Mouse (Mus musculus) heart, adult 8-10 months (tissue): ENCODE data around the gene Rangap1. TPM values are rescaled to one million over a fixed set of nuclear protein-coding genes. Genes with fewer than 3 reads are reported as not detected.
"Not testable (repeated sequence)": the region's sequence is repeated elsewhere in the genome, so short reads cannot be mapped to it uniquely, and the experiment has no call there.

Experiments used
- DNase-seq: peaks from one replicate; pipeline ENCODE4 v3.0.0; 2022; ENCODE audit warnings: low spot score
- total RNA-seq, 4 experiments: library from RNA; stranded (reverse); gene quantifications; 2 replicates each; pipeline ENCODE4 v1.2.4; 2022

The Rangap1 gene
- total RNA-seq, 4 experiments from 2014 or later, result 25.4 to 28.6 (median 27.1) TPM

DNA sequence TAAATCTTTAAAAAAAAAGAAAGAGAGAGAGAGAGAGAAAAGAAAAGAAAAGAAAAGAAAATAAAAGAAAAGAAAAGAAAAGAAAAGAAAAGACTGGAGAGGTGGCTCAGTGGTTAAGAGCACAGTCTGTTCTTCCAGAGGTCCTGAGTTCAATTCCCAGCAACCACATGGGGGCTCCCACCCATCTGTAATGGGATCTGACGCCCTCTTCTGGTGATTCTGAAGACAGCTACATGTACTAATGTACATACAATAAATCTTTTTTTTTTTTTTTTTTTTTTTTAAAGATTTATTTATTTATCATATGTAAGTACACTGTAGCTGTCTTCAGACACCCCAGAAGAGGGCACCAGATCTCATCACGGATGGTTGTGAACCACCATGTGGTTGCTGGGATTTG is 3.0 kb downstream of the Rangap1 start:
- not testable (repeated sequence) for DNase-seq

DNA sequence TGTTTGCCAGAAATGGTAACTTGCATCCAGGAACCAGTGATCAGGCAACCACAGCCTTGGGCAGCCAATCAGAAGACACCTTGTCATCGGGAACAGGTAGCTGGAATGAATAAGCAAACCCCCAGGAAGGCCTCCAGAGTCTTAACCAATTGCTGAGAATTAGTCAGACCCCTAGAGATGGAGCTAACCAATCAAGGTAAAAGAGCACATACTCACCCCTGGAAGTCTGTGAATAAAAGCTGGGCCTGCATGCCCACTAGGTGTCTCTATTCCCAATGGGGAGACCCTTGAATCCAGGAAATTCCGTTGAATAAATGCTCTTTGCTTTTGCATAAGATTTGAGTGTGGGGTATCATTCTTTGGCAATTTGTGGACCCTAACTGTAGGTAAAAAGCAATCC is 5.4 kb downstream of the Rangap1 start:
- no peak for DNase-seq

DNA sequence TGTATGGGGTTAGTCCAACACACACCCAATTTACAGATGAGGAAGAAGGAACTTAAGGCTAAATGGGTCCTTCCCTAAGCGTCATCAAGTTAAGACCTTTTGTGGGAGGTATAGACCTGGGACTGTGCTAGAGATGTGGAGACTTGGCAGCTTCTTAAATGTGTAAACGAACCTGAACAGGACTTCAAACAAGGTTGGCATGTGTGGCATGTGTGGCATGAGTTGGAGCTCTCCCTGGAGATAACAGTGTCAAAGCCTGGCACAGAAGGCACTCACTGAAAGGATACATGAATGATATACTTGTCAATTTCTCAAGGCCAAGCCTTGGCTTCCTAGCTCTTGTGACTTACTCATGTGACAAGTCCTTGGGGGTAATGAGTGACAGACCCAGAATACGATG is 6.0 kb downstream of the Rangap1 start:
- no peak for DNase-seq

DNA sequence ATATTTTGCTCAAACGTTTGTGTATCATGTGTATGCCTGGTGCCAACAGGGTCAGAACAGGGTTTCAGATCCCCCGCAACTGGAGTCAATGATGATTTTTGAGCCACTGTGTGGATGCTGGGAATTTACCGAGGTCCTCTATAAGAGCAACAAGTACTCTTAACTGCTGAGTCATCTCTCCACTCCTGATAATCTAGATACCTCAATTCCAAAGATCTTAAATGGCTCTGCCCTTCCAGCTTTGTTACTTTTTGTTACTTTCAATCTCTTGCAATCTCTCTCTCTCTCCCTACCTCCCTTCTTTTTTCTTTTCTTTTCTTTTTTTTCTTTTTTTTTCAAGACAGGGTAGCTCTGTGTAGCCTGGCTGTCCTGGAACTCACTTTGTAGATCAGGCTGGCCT is 10.3 kb downstream of the Rangap1 start:
- no peak for DNase-seq

DNA sequence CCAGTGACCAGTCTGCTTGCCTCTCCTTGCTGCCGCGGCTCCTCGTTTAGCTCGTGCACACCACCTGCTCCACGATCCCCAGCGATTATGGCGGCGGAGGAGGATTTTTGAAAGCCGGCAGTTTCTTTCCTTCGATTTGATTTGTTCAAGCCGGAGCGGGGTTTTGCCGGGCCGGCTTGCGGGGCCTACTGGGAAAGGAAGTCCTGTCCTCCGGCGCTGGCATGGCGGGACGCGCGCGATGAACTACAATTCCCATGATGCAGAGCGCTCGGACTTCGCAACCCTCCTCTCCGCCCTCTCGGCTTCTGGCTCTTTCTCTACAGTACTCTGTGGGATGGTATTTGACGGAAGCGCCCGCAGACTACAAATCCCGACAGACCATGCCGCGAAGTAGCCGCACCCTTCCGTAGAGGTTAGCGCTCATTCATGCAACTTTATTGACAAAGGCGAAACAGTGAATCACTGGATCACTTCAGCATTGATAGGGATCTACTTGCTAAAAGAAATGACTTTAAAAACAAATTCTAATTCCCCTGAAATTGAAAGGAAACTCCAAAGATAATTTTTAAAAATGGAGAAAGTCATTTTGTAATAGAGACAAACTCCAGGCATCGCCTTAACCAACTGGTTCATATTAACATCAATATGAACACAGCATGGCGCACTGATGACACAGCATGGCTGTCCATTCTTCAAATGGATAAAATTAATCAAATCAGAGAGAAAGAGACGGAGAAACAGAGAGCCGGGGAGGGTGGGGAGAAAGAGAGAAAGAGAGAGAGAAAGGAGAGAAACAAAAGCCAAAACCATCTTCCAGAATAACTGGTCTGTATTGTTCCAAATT is 15.3 kb downstream of the Rangap1 start:
- DNase-seq, result peak; percentile 99

DNA sequence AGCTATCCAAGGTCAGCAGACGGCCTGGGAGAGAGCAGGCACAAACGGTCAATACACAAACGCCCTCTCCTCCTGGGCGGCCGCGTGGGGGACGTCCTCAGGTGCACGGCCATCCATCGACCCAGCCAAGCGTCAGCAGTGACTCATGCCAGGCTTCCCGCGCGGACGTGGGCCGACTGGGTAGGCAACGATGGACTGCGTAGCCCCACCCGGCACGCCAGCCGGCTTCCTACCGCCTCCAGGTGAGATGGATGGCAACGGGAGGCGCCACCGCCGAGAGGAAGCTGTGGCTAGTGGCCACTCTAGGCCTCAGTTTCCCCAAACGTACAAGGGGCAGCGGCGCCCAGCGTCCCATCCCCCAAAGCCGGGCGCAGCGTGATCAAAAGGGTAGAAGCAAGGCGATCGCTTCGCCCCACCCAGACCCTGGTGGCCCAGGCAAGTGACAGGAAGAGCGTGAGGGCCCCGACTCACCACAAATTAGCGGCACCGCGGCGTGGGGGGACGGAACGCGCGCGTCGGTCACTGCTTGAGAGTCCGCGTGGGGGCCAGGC is 16.0 kb downstream of the Rangap1 start:
- no peak for DNase-seq

DNA sequence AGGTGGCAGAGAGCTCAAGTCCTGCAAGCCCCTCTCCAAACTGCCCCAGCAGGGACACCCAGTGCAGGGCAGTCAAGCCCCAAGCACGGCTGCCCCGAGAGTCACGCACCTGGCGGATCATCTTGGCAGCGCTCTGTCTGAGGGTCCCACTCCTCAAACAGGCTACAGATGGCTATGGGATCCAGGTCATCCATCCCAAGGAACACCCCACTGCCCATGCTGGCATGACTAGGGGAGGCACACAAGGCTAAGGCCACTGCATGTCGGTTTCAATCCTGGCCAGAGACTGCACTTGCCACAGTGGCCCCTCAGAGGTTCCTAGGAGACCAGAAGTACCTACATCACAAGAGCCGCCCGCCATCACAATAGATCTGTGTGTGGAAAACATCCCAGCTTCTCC is 19.4 kb downstream of the Rangap1 start:
- no peak for DNase-seq

DNA sequence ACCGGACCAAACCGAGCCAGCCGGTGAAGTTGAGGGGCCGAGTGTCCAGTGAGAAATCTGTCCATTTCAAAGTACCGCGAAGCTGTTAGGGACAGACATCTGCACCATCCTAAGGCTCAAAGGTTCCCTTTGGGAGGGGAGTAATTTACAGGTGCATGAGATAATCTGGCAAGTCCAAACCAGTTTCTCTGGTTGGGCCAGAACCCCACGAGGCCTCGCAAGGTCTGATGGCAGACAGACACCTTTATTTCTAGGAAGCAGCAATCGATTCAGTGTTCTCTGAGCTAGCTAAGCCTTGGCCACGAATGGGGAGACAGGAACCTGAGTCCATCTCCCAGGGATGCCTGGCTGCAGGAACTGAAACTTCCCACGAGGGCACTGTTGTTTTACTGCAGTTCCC is 21.7 kb downstream of the Rangap1 start:
- DNase-seq, result no peak

DNA sequence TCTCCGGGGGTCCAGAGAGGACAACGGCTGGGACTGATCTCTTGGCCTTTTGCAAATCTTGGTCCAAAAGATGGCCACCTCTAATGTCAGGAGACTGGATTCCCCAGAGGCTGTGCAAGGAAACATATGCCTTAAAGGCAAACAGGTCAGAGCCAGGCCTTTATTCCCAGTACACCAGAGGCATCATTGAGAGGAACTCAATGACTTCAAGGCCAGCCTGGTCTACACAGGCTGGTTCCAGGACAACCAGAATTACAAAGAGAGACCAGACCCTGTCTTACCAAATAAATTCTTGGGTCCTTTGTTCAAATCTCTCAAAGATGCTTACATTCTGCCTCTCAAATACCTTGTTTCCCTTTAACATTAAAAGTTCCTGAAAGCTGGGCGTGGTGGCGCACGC is 23.0 kb downstream of the Rangap1 start:
- DNase-seq, result no peak

DNA sequence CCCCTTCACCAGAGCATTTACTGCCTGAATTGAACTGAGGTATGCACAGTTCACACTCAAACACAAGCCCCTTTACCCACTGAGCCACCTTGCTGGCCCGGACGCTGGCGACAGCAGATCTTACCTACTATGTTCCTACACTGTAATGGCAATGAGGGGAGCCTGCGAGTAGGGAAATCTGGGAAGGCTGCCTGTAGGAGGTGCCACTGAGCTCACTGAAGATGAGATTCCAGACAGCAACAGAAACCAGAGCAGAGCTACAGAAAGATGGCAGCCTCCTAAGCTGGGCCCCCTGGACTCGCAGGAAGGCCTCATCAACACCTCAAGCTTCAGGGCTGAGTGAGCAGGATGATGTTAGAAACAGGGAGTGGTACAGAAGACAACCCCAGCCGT is 26.2 kb downstream of the Rangap1 start:
- no peak for DNase-seq

DNA sequence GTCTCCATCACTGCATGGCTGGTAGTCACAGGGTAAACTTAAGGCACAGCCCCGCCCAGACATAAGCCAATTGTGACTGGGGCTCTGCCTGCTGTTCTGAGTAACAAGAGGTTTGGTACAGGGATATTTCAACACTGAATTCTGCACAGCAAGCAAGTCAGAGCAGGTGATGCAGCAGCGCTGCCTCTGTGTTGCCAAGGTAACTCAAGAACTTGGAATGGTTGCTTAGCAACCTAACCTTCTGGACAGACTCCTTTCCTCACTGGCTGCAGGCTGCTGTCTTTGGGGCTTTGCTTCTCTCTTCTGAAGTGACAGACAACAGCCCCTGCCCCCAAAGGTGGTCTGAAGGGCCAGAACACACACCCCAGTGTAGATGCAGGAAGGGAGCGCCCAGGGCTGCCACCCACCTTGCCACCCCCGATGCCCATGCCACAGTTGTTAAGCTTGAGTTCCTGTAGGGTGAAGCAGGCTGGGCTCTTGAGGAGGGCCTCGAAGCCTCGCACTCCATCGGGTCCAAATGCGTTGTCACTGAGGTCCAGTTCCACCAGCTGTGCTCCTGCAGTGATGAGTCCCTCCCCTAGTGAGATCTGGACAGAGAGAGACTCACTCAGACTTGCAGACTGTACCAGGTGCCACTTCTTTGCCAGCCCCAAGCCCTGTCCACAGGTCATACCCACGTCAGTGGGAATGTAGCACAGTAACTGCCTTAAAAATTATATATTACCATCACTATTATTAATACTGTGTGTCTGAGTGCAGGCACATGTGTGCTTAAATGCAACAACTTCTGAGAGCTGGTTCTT is 26.8 kb downstream of the Rangap1 start:
- DNase-seq, result no peak

DNA sequence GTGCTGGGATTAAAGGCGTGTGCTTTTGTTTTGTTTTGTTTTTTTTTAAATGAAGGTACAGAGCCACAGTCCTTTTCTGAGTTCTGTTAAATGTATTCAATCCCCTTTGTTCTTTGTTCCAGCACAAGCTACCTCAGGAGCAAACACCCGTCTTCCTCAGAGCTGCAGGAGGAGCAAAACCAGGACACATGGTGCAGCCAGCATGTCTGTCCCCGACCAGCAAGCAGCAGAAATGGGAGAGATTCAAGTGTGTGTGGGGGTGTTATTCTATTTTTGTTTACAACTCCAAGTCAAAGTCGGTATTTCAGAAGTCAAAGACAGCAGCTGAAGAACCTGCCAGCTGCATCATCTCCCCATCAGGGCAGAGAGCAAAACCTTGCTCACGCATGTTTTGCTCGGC is 31.6 kb downstream of the Rangap1 start:
- no peak for DNase-seq

DNA sequence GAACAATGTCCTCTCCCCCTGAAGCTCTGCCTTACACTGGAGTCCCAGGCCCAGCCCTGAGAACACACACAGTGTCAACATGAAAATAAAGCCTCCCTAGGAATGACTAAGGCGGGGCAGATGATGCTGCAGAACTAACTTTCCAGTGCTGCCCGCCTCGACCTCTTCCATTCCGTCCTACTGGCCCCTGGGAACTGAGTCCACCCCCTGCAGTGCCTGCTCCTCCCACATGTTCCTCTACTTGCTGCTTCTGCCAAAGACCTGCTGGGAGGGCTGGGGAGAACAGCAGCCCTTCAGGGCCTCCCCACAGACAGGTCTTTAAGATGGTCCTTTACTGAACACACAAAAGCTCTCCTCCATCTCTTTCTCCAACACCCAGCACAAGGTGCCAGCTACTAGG is 34.5 kb downstream of the Rangap1 start:
- DNase-seq, result no peak

DNA sequence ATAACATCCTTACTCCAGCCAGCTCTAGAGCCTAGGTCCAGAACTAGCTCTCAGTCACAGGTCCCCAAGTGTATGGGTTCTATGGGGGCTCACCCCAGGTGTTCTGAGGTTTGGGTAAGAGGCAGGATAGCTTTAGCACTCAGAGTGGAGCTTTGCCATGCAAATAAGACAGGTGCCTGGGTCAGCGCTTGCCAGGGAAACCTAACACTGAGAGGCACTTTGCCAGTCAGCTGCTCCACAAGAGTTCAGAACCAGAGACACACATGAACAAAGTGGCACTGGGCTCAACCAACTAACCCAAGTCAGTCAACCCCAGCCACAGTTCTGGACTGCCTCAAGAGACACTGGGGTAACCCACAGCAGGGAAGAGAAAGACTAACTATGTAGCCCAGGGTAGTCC is 35.6 kb downstream of the Rangap1 start:
- DNase-seq, result no peak

DNA sequence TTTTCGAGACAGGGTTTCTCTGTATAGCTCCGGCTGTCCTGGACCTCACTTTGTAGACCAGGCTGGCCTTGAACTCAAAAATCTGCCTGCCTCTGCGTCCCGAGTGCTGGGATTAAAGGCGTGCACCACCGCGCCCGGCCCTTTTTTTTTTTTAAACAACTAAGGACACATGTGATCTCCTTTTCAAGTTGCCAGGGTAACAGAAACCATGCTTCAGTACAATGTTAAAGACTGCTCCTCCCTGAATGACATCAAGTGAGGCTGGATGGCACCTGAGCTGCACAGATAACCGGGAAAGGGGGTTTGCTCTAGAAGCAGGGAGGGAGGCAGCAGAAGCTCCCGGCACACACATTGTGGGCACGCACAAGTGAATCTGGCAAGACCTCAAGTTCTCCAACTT is 36.3 kb downstream of the Rangap1 start:
- DNase-seq, result no peak

DNA sequence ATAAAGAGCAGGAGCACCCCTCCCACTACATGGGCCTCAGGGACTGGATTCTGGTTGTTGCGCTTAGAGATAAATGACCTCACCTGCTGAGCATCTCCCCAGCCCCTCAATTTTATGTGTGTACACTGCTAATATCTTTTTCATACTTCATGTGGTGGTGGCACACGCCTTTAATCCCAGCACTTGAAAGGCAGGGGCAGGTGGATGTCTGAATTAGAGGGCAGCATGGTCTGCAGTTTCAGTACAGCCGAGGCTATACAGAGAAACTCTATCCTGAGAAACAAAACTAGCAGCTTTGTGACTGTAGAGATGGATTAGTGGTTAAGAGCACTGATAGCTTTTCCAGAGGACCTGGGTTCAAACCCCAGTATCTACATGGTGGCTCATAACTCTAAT is 42.2 kb downstream of the Rangap1 start:
- DNase-seq, result no peak

DNA sequence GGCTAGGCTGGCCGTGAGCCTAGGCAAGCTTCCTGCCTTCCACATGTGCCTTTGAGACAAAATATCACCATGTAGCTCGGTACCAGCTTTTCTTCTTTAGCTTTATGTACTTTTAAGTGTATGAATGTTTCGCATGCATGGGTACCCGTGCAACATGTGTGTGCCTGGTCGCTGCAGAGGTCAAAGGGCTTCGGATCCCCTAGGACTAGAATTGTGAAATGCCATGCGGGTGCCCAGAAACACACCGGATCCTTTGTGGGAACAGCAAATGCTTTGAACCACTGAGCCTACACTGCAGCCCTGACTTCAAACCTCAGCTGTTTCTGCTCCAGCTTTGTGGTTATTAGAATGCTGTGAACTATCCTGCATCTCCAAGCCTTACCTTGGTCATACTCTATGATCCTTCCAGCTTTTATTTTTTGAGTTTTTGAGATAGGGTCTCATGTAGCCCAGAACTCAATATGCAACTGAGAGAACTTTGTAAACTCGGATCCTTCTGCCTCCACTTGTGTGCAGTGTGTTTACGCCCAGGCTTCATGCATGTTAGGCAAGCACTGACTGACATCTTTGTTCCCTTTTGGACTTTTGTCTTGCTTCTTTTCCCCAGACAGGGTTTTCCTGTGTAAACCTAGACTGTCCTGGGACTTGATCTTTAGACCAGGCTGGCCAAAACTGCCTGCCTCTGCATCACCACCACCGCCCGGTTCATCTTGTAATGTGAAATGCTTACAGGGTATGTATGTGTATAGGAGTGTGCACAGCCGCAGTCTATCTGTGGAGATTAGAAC is 42.8 kb downstream of the Rangap1 start:
- DNase-seq, result no peak

DNA sequence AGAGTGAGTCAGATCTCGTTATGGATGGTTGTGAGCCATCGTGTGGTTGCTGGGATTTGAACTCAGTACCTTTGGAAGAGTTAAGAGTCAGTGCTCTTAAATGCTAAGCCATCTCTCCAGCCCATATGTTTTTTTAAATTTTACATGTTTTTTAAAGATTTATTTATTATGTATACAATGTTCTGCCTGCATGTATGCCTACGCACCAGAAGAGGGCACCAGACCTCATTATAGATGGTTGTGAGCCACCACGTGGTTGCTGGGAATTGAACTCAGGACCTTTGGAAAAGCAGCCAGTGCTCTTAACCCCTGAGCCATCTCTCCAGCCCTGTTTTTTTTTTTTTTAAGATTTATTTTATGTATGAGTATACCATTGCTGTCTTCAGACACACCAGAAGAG is 44.0 kb downstream of the Rangap1 start:
- DNase-seq, result not testable (repeated sequence)

DNA sequence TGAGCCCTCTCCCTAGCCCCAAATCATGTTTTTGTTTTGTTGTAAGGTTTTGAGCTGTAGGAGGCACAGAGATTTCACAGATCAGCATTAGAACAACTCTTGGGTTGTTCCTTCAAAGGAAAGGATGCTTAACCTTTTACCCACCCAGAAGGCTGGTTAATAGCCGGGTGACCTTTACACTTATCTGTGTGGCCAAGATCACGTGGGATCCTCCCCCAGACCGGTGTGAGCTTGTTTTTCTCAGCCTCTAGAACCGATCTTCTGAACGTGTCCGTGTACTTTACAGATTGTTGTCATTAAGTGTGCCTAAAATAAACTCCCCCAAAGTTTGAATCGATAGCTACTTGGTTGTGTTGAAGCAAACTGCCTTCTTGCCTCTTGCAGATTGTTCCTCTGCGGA is 44.7 kb downstream of the Rangap1 start:
- no peak for DNase-seq

DNA sequence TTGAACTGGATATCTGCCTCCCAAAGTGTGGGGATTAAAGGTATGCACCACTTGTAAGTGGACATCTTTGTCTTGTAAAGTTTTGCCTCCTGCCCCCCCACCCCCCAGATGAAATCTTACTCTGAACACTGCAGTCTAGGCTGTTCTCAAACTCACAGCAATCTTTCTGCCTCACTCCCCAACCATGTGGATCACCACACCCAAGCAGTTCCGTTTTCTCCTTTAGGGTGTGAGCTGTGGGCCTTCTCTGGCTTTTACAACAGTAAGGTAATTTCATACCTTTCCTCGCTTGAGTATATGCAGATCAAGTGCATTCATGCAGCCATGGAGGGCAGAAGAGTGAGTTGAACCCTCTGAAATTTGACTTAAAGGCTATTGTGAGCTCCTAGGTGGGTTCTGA is 45.2 kb downstream of the Rangap1 start:
- no peak for DNase-seq

DNA sequence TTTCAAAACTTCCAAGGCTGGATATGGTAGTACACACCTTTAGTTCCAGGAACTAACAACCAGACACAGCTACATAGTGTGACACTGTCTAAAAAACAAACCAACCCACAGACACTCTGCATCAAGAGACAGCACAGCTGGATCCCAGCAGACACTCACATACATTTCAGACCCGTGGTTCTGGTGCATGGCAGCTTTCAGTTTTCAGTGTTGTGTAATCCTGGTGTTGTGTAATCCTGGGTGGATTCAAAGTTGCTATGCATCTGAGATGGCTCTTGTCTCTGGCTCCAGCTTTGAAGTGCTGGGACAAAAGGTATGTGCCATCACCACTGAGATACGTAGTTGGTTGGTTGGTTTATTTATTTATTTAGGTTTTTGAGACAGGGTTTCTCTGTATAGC is 46.8 kb downstream of the Rangap1 start:
- DNase-seq, result no peak

DNA sequence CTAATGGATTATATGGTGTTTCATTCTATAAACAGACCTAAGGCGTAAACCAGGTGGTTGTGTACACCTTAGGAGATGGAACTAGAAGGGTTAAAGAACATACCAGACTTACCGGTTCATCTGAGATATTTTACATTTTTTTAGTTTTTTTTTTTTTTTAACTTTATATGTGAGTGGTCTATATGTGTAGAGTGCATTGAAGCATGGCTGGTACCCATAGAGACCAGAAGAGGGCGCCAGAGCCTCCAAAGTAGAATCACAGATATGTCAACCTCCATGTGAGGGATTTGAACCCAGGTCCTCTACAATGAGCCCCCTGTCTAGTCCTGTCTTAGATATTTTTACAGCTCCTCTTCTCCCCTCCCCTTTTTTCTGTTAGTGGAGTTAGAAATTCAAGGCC is 47.5 kb downstream of the Rangap1 start:
- no peak for DNase-seq
